Mouse (Mus musculus) lung, postnatal 0 days (tissue): ENCODE results near the gene Prss46.

Experiments used
- CTCF ChIP-seq: IDR thresholded peaks from 2 replicates; pipeline ENCODE4 v1.5.1; 2016; ENCODE audit warnings: antibody characterized with exemption, mild to moderate bottlenecking
- EP300 ChIP-seq: IDR thresholded peaks from 2 replicates; pipeline ENCODE4 v1.6.1; 2016; ENCODE audit warnings: antibody characterized with exemption, mild to moderate bottlenecking, control low read depth

- no peak for TF ChIP-seq CTCF
- no peak for TF ChIP-seq EP300
Measured at GRCm38 (mm10) chr9:110902271-110902670, 58.0 kb downstream of the Prss46 start.
